ENCODE assay signal across 11 mouse cellular contexts in the genomic region with DNA sequence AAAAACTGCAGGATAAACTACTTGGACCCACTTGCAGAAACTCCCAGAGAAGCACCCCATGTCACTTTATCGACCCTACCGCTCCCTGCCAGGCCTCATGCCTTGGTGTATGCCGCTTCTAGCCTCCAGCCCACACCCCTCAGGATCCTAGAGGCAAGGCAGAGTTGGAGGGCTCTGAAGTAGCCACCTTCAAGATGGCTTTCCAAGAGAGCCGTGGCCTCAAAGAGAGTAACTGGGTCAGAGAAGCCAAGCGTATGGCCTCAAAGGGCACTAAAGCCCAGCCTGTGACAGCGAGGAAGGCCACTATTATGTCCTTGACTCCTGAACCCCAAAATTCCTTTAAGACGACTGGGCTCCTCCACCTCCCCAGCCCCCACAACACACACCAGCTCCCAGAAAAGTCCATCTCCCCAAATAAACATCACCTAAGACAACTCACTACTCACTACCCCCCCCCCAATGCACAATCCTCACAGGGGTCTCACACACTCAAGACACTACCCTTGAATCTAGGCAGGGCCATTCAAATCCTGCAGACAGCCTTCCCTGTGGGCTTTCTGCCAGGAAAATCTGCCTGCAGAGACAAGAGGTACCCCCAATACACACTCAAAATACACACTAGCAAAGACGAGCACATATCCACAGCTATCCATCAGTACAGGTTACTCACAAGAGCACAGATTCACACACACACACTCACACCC. TPM values are rescaled to one million over a fixed set of nuclear protein-coding genes. Genes with fewer than 3 reads are reported as not detected.
DNase-seq lines count a peak whose midpoint lies in the region; ATAC-seq and TF ChIP-seq lines count a peak whose summit lies in the region.
"Had no signal": no experiment of that assay in that cellular context is flagged by ENCODE, and none has a peak within 500 bp of the region (broad histone marks: within the 10 kb centered on the region; RNA-seq: fewer than 3 reads in every experiment).

No protein-coding gene starts in this region.

- H3K9me3 ChIP-seq in heart, embryonic 16.5 days (replicated peaks; ENCODE audit: control insufficient read depth, low read length): no peaks in the 10 kb centered on the region
- H3K9me3 ChIP-seq in embryonic facial prominence, embryonic 13.5 days: no peaks in the 10 kb centered on the region
- no peaks in the 10 kb centered on the region for H3K9me3 ChIP-seq in hindbrain, embryonic 13.5 days
- H3K9me3 ChIP-seq in midbrain, embryonic 15.5 days: no peaks in the 10 kb centered on the region

- no peaks in the 10 kb centered on the region for H3K27me3 ChIP-seq in heart, embryonic 16.5 days (ENCODE audit: control insufficient read depth, insufficient read depth, low read length)
- H3K27me3 ChIP-seq in heart, adult 2 months (ENCODE audit: control insufficient read depth, insufficient read depth, low read length): no peaks in the 10 kb centered on the region
- no peaks in the 10 kb centered on the region for H3K27me3 ChIP-seq in embryonic facial prominence, embryonic 13.5 days
- no peaks in the 10 kb centered on the region for H3K27me3 ChIP-seq in hindbrain, embryonic 13.5 days
- no peaks in the 10 kb centered on the region for H3K27me3 ChIP-seq in midbrain, embryonic 15.5 days (replicated peaks)

- no peak for TF ChIP-seq EP300 in heart, adult 2 months (IDR thresholded peaks at IDR 0.05; ENCODE audit: insufficient read depth, low read depth, low read length)

- H3K9ac ChIP-seq in heart, embryonic 16.5 days (ENCODE audit: low read length): no peak overlapping the region; the same call in 1 of the 2 replicates
- no peak overlapping the region for H3K9ac ChIP-seq in heart, adult 2 months (ENCODE audit: low read depth, low read length)
- peak overlapping the region; percentile 95 for H3K9ac ChIP-seq in embryonic facial prominence, embryonic 13.5 days
- peak overlapping the region; percentile 95 for H3K9ac ChIP-seq in hindbrain, embryonic 13.5 days
- peak overlapping the region; percentile 95 for H3K9ac ChIP-seq in midbrain, embryonic 15.5 days

- H3K27ac ChIP-seq in heart, embryonic 16.5 days (ENCODE audit: low read length): 0 out of 2 replicates have a peak overlapping the region, but pooled peaks have one; percentile 3
- H3K27ac ChIP-seq in heart, adult 2 months: no peak overlapping the region
- peak overlapping the region; percentile 98 for H3K27ac ChIP-seq in embryonic facial prominence, embryonic 13.5 days
- H3K27ac ChIP-seq in hindbrain, embryonic 13.5 days: peak overlapping the region; percentile 98
- H3K27ac ChIP-seq in midbrain, embryonic 15.5 days: peak overlapping the region; percentile 99

- H3K4me3 ChIP-seq in heart, embryonic 16.5 days (ENCODE audit: low read length): peak overlapping the region; percentile 86; the same call in 1 of the 2 replicates
- no peak overlapping the region for H3K4me3 ChIP-seq in heart, adult 2 months
- peak overlapping the region; percentile 91 for H3K4me3 ChIP-seq in embryonic facial prominence, embryonic 13.5 days
- peak overlapping the region; percentile 73 for H3K4me3 ChIP-seq in hindbrain, embryonic 13.5 days
- peak overlapping the region; percentile 99 for H3K4me3 ChIP-seq in midbrain, embryonic 15.5 days

- no peak for TF ChIP-seq CTCF in heart, adult 2 months (IDR thresholded peaks at IDR 0.05)

- no peak for DNase-seq in heart, adult 2 months
- no peak for DNase-seq in thymus, postnatal 14 days
- DNase-seq in natural killer cell, adult 2 months (ENCODE audit: low spot score in 2 of 2): no peak
- DNase-seq in spleen, postnatal 14 days (ENCODE audit: low spot score in 2 of 2): no peak
- DNase-seq: adrenal gland, postnatal 10 days; kidney, adult 2 months; lung, postnatal 36 days had no signal

- H3K79me2 ChIP-seq in heart, adult 2 months (replicated peaks; ENCODE audit: control insufficient read depth, insufficient read depth, low read length): no peaks in the 10 kb centered on the region

- ATAC-seq in heart, embryonic 16.5 days (replicated peaks; ENCODE audit: extremely low read depth, insufficient read depth, low FRiP score): no peak
- no peak for ATAC-seq in embryonic facial prominence, embryonic 13.5 days (ENCODE audit: insufficient number of reproducible peaks, insufficient read depth, low FRiP score, low TSS enrichment, low read depth)
- no peak for ATAC-seq in hindbrain, embryonic 13.5 days (ENCODE audit: low FRiP score)
- ATAC-seq in midbrain, embryonic 15.5 days (replicated peaks): 0 out of 2 replicates have a peak, but pooled peaks have one; percentile 0

- TF ChIP-seq POLR2A in heart, adult 2 months (IDR thresholded peaks at IDR 0.05; ENCODE audit: insufficient read depth, low read depth, low read length): no peak

- 63% methylated on average over 8 of the region's 8 CpGs for WGBS in heart, embryonic 16.5 days
- 82% methylated on average over 8 of the region's 8 CpGs for WGBS in heart, adult 2 months
- WGBS in embryonic facial prominence, embryonic 13.5 days: 32% methylated on average over 8 of the region's 8 CpGs
- 14% methylated on average over 8 of the region's 8 CpGs for WGBS in hindbrain, embryonic 13.5 days
- WGBS in midbrain, embryonic 15.5 days: 10% methylated on average over 8 of the region's 8 CpGs

- H3K4me2 ChIP-seq in heart, embryonic 16.5 days (ENCODE audit: low read depth, low read length): peak overlapping the region; percentile 71
- peak overlapping the region; percentile 72 for H3K4me2 ChIP-seq in embryonic facial prominence, embryonic 13.5 days
- H3K4me2 ChIP-seq in hindbrain, embryonic 13.5 days: peak overlapping the region; percentile 93
- peak overlapping the region; percentile 87 for H3K4me2 ChIP-seq in midbrain, embryonic 15.5 days

- intact Hi-C loops in heart, adult 2 months (cut with DNase I): loop anchor here (10.0 kb wide), 1 partner anchor 459 kb away; a partner anchor contains a TSS

- H3K4me1 ChIP-seq in heart, embryonic 16.5 days (ENCODE audit: control insufficient read depth, insufficient read depth, low read length): peaks cover 23% of the 10 kb centered on the region
- H3K4me1 ChIP-seq in heart, adult 2 months (ENCODE audit: control insufficient read depth, insufficient read depth, low read length): peaks cover 3% of the 10 kb centered on the region; the same call in 1 of the 2 replicates
- peaks cover 59% of the 10 kb centered on the region for H3K4me1 ChIP-seq in embryonic facial prominence, embryonic 13.5 days
- peaks cover 71% of the 10 kb centered on the region for H3K4me1 ChIP-seq in hindbrain, embryonic 13.5 days (replicated peaks)
- H3K4me1 ChIP-seq in midbrain, embryonic 15.5 days: peaks cover 67% of the 10 kb centered on the region

- no peaks in the 10 kb centered on the region for H3K36me3 ChIP-seq in heart, embryonic 16.5 days (ENCODE audit: control insufficient read depth, insufficient read depth)
- H3K36me3 ChIP-seq in heart, adult 2 months (ENCODE audit: control insufficient read depth, insufficient read depth, low read length): no peaks in the 10 kb centered on the region
- 0 out of 2 replicates have a peak, but pooled peaks cover 12% of the 10 kb centered on the region for H3K36me3 ChIP-seq in embryonic facial prominence, embryonic 13.5 days
- H3K36me3 ChIP-seq in hindbrain, embryonic 13.5 days: peaks cover 1% of the 10 kb centered on the region; the same call in 1 of the 2 replicates
- no peaks in the 10 kb centered on the region for H3K36me3 ChIP-seq in midbrain, embryonic 15.5 days (replicated peaks)

RNA-seq across cellular contexts. Expression of a gene that starts 2.9 kb away (rescaled TPM):
- 7.3 and 7.5 TPM in 2 replicates for polyA plus RNA-seq in heart, embryonic 16.5 days (2015; fragmentation: Nextera tagmentation; extraction: Ambion mirVana)
- 1 to 10 TPM; 1.3 TPM for total RNA-seq in heart, adult 2 months (2021)
- polyA plus RNA-seq in heart, adult 2 months (2012; rRNA removed): 1.3 and 1.9 TPM in 2 replicates
- 22.1 and 25.2 TPM in 2 replicates for polyA plus RNA-seq in embryonic facial prominence, embryonic 13.5 days (2015; fragmentation: Nextera tagmentation; extraction: Ambion mirVana)
- polyA plus RNA-seq in hindbrain, embryonic 13.5 days (2015; fragmentation: Nextera tagmentation; extraction: Ambion mirVana): 49.4 and 52.1 TPM in 2 replicates
- 48.0 and 49.6 TPM in 2 replicates for polyA plus RNA-seq in midbrain, embryonic 15.5 days (2015; fragmentation: Nextera tagmentation; extraction: Ambion mirVana)

RNA-seq across cellular contexts. Expression of a gene that starts 32.0 kb away (rescaled TPM):
- polyA plus RNA-seq in heart, embryonic 16.5 days (2015; fragmentation: Nextera tagmentation; extraction: Ambion mirVana): not detected in 2 replicates
- total RNA-seq in heart, adult 2 months (2021): not detected
- not detected in 2 replicates for polyA plus RNA-seq in heart, adult 2 months (2012; rRNA removed)
- polyA plus RNA-seq in embryonic facial prominence, embryonic 13.5 days (2015; fragmentation: Nextera tagmentation; extraction: Ambion mirVana): 0.66 and 1.5 TPM in 2 replicates
- 8.1 and 9.8 TPM in 2 replicates for polyA plus RNA-seq in hindbrain, embryonic 13.5 days (2015; fragmentation: Nextera tagmentation; extraction: Ambion mirVana)
- 2.0 and 2.5 TPM in 2 replicates for polyA plus RNA-seq in midbrain, embryonic 15.5 days (2015; fragmentation: Nextera tagmentation; extraction: Ambion mirVana)
- polyA plus RNA-seq: kidney, adult 2 months had no signal

RNA-seq across cellular contexts. Expression of a gene that starts 57.0 kb away (rescaled TPM):
- 170 and 179 TPM in 2 replicates for polyA plus RNA-seq in heart, embryonic 16.5 days (2015; fragmentation: Nextera tagmentation; extraction: Ambion mirVana)
- 100 to 1,000 TPM in 1 of 2 experiments, 10 to 100 TPM in 1; 98.5 to 111 TPM for total RNA-seq in heart, adult 2 months (2021)
- 42.3 and 59.2 TPM in 2 replicates for polyA plus RNA-seq in heart, adult 2 months (2012; rRNA removed)
- polyA plus RNA-seq in embryonic facial prominence, embryonic 13.5 days (2015; fragmentation: Nextera tagmentation; extraction: Ambion mirVana): 216 and 239 TPM in 2 replicates
- 186 and 190 TPM in 2 replicates for polyA plus RNA-seq in hindbrain, embryonic 13.5 days (2015; fragmentation: Nextera tagmentation; extraction: Ambion mirVana)
- 199 and 209 TPM in 2 replicates for polyA plus RNA-seq in midbrain, embryonic 15.5 days (2015; fragmentation: Nextera tagmentation; extraction: Ambion mirVana)

RNA-seq across cellular contexts. Expression of a gene that starts 57.2 kb away (rescaled TPM):
- polyA plus RNA-seq in heart, embryonic 16.5 days (2015; fragmentation: Nextera tagmentation; extraction: Ambion mirVana): 106 and 109 TPM in 2 replicates
- total RNA-seq in heart, adult 2 months (2021): 10 to 100 TPM; 41.5 to 43.2 TPM
- 63.3 and 78.3 TPM in 2 replicates for polyA plus RNA-seq in heart, adult 2 months (2012; rRNA removed)
- 103 and 106 TPM in 2 replicates for polyA plus RNA-seq in embryonic facial prominence, embryonic 13.5 days (2015; fragmentation: Nextera tagmentation; extraction: Ambion mirVana)
- 118 and 128 TPM in 2 replicates for polyA plus RNA-seq in hindbrain, embryonic 13.5 days (2015; fragmentation: Nextera tagmentation; extraction: Ambion mirVana)
- polyA plus RNA-seq in midbrain, embryonic 15.5 days (2015; fragmentation: Nextera tagmentation; extraction: Ambion mirVana): 116 and 122 TPM in 2 replicates

Comparison
In these comparisons a context has a peak if more than half of its experiments do, and no peak if none do; other contexts are left out.
1. H3K9ac ChIP-seq: peak in embryonic facial prominence, embryonic 13.5 days (single experiment), hindbrain, embryonic 13.5 days (single experiment) and midbrain, embryonic 15.5 days (single experiment); none in heart, embryonic 16.5 days (single experiment) and heart, adult 2 months (single experiment).
2. Peak in every context shown above with its lines, with median percentiles within 50 percentile points of each other: H3K4me2 ChIP-seq.